Mouse (Mus musculus): ENCODE measurements around the gene Lrmda.

DNA sequence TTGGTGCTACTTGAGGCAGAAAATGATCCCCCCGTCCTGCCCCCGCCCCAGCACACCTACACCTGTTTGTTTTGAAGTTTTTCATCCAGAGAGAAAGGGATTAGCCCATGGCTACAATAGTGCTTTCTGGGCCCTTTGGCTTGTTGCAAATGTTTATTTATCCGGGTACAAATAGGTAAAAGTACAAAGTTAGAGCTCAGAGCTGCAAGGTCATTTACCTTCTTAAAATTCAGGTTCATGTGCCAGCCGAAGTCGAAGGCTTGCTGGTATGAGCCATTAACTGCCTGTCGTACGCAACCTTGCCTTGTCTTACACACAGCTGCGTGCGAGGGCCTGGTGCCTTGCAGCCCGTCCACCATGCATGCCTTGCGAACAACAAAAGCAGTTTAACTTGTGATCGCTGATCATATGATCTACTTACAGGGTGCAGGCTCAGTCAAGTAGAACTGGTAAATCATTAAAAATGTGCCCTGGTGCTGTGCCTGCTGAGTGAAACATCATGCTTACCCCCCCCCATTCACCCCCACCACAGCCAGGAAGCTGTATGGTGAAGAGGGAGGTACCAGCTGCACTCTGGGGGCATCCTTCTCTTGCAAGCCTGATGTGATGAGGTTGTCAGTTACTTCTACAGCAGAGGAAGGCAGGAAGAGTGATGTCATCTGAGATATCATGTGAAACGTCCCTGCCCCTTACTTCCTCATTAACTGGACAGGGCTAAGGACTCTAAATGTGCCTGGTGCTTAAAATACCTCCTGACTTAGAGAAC is 781.5 kb downstream of the Lrmda start:
- TF ChIP-seq CTCF (conservative IDR thresholded peaks at IDR 0.05; ENCODE audit: low read length) (no peak), NANOG (IDR thresholded peaks at IDR 0.05; ENCODE audit: borderline replicate concordance, low read length) (no peak)
